Mouse (Mus musculus) intestine, embryonic 15.5 days (tissue): ENCODE data around the gene Fgf9. TPM values are rescaled to one million over a fixed set of nuclear protein-coding genes. Genes with fewer than 3 reads are reported as not detected.

ENCODE experiments used
- ATAC-seq: fragments of 200-750 bp; cut with Nextera tagmentation; 2 replicates; pipeline ENCODE4 v1.8.0; 2017; ENCODE audit warnings: moderate TSS enrichment, moderate library complexity
- H3K27ac ChIP-seq: fragments of 300-500 bp; sonication (generic); 2 replicates; pipeline ENCODE4 v1.5.1; 2015; ENCODE audit warnings: mild to moderate bottlenecking, inconsistent platforms
- H3K27me3 ChIP-seq: fragments of 300-500 bp; sonication (generic); replicated peaks from 2 replicates; pipeline ENCODE4 v1.6.1; 2015; ENCODE audit warnings: inconsistent platforms
- H3K36me3 ChIP-seq: fragments of 300-500 bp; sonication (generic); 2 replicates; pipeline ENCODE4 v1.6.1; 2015; ENCODE audit warnings: inconsistent platforms
- H3K4me1 ChIP-seq: fragments of 300-500 bp; sonication (generic); replicated peaks from 2 replicates; pipeline ENCODE4 v1.6.1; 2015; ENCODE audit warnings: inconsistent platforms
- H3K4me2 ChIP-seq: fragments of 300-500 bp; sonication (generic); replicated peaks from 2 replicates; pipeline ENCODE4 v1.6.1; 2015; ENCODE audit warnings: mild to moderate bottlenecking, inconsistent platforms
- H3K4me3 ChIP-seq: fragments of 300-500 bp; sonication (generic); replicated peaks from 2 replicates; pipeline ENCODE4 v1.5.1; 2015; ENCODE audit warnings: inconsistent platforms
- H3K9ac ChIP-seq: fragments of 300-500 bp; sonication (generic); 2 replicates; pipeline ENCODE4 v1.6.1; 2015; ENCODE audit warnings: inconsistent platforms
- H3K9me3 ChIP-seq: fragments of 300-500 bp; sonication (generic); 2 replicates; pipeline ENCODE4 v1.6.1; 2016; ENCODE audit warnings: inconsistent platforms
- WGBS: fragments of 180-500 bp; shearing (Covaris S2); methylation state at CpG from one replicate; pipeline ENCODE4 v1.1.7; 2015; 5-methylcytosine and 5-hydroxymethylcytosine counted together
- polyA plus RNA-seq: library from polyadenylated mRNA; unstranded; fragments of >200 nt; fragmentation: Nextera tagmentation; extraction: Ambion mirVana; gene quantifications from 2 replicates; pipeline ENCODE4 v1.2.1, GENCODE M21; 2015

Fgf9 gene
- polyA plus RNA-seq: 17.1 and 19.3 TPM in 2 replicates

GRCm38 (mm10) chr14:58070481-58071119 lies at the start of gene Fgf9:
Gene Fgf9 (plus strand): TSS chr14:58070547.
- peaks cover 32% of the 10 kb centered on the region for H3K27me3 ChIP-seq
- peak within 1 kb of the TSS; percentile 74 for H3K9ac ChIP-seq
- H3K9me3 ChIP-seq: no peaks in the 10 kb centered on the region
- H3K4me1 ChIP-seq: peaks cover 17% of the 10 kb centered on the region
- WGBS: under 1% methylated on average over 32 of the region's 33 CpGs
- peak within 1 kb of the TSS; percentile 92 for H3K4me2 ChIP-seq
- ATAC-seq: peak; percentile 57
- no peaks in the 10 kb centered on the region for H3K36me3 ChIP-seq
- peak within 1 kb of the TSS; percentile 90 for H3K27ac ChIP-seq
- H3K4me3 ChIP-seq: peak within 1 kb of the TSS; percentile 59

GRCm38 (mm10) chr14:58034567-58034966 lies 35.8 kb upstream of the Fgf9 start:
- H3K9ac ChIP-seq: no peak overlapping the region
- no peaks in the 10 kb centered on the region for H3K27me3 ChIP-seq
- 10% methylated on average over 8 of the region's 8 CpGs for WGBS
- no peaks in the 10 kb centered on the region for H3K36me3 ChIP-seq
- no peaks in the 10 kb centered on the region for H3K9me3 ChIP-seq
- H3K4me1 ChIP-seq: no peaks in the 10 kb centered on the region
- H3K4me3 ChIP-seq: no peak overlapping the region
- no peak overlapping the region for H3K4me2 ChIP-seq
- H3K27ac ChIP-seq: no peak overlapping the region
- no peak for ATAC-seq

DNA sequence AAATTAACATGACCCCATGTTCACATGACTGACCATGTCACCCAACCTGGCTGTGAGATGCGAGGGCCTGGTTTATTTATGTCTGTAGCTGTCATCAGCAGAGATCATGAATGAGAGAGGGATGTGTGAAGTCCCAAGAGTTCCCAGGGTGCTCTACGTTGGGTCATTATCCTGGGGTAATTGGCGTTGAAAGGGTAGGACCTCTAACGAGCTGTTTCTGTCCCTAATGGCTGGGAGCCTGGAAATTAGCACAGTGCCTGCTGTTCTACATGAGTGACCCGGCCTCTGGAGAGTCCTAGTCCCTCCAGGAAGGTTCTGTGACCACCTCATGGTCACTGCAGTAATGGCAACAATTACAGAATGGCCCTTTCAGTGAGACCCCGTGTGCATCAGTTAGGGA lies 34.2 kb upstream of the Fgf9 start:
- no peak overlapping the region for H3K27ac ChIP-seq
- no peaks in the 10 kb centered on the region for H3K9me3 ChIP-seq
- no peak overlapping the region for H3K4me3 ChIP-seq
- ATAC-seq: no peak
- WGBS: 65% methylated on average over 6 of the region's 6 CpGs
- no peaks in the 10 kb centered on the region for H3K4me1 ChIP-seq
- no peak overlapping the region for H3K4me2 ChIP-seq
- no peaks in the 10 kb centered on the region for H3K36me3 ChIP-seq
- H3K27me3 ChIP-seq: no peaks in the 10 kb centered on the region
- H3K9ac ChIP-seq: no peak overlapping the region

DNA sequence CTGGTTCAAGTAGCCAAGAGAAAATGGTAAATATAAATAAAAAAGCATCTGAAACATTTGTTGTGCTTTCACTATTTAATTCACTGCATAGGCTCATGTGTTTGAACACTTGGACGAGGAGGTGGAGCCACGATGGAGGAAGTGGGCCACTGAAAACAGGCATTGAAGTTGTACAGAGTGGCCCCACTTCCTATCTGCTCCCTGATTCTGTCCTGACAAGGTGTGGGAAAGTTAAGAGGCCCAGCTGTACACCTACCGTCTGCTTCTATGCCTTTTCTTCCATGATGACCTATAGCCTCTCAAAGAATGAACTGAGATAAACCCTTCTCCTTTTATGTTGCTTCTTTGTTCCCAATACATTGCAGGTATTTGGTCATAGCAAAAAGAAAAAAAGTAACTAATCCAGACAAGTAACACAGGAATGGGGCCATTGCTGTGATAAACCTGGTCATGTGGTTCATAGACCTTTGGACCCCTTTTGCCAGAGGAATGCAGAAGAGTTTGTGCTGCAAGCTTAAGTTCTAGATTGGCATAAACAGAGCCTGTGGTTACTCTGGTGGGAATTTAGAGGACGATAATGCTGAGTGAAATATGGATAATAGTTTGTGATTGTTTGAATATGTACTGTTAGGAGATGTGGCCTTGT lies 23.6 kb upstream of the Fgf9 start:
- Histone ChIP-seq H3K36me3 (no peaks in the 10 kb centered on the region), H3K27ac (peak overlapping the region; percentile 44; the same call in 1 of the 2 replicates), H3K4me1 (no peaks in the 10 kb centered on the region), H3K27me3 (no peaks in the 10 kb centered on the region), H3K4me2 (no peak overlapping the region), H3K4me3 (no peak overlapping the region), H3K9ac (no peak overlapping the region), H3K9me3 (no peaks in the 10 kb centered on the region)
- 62% methylated on average over 4 of the region's 4 CpGs for WGBS
- ATAC-seq: peak; percentile 96

- ATAC-seq: no peak
- no peaks in the 10 kb centered on the region for H3K36me3 ChIP-seq
- WGBS: 93% methylated on average over 5 of the region's 5 CpGs
Observed at GRCm38 (mm10) chr14:58050691-58051090, 19.7 kb upstream of the Fgf9 start.

DNA sequence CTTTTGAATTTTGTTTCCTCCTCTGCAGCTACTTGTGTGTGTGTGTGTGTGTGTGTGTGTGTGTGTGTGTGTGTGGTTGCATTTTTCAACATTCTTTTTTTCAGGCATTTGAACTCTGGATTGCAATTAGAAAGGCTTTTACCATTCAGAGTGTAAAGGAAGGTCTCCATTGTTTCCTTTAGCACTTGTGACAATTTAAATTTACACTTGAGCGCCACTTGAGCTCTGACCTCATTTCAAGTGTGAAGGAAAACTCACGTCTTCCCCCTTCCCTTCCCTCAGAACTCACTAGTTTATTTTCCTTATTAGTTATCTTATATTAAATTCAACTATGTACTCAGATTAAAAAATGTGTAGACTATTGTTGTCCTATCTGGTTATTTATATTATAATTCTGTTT lies 2.8 kb upstream of the Fgf9 start:
- H3K4me1 ChIP-seq: peaks cover 5% of the 10 kb centered on the region; the same call in 1 of the 2 replicates
- H3K4me3 ChIP-seq: no peak overlapping the region
- H3K27me3 ChIP-seq: peaks cover 7% of the 10 kb centered on the region; the same call in 1 of the 2 replicates
- H3K4me2 ChIP-seq: no peak overlapping the region
- H3K36me3 ChIP-seq: no peaks in the 10 kb centered on the region
- no peaks in the 10 kb centered on the region for H3K9me3 ChIP-seq
- H3K27ac ChIP-seq: no peak overlapping the region
- WGBS: 63% methylated on average over 2 of the region's 2 CpGs
- no peak overlapping the region for H3K9ac ChIP-seq
- ATAC-seq: no peak

More at GRCm38 (mm10) chr14:58050691-58051090, 19.7 kb upstream of the Fgf9 start:
- no peak overlapping the region for H3K4me2 ChIP-seq
- no peaks in the 10 kb centered on the region for H3K27me3 ChIP-seq
- H3K4me3 ChIP-seq: no peak overlapping the region
- no peaks in the 10 kb centered on the region for H3K9me3 ChIP-seq
- no peaks in the 10 kb centered on the region for H3K4me1 ChIP-seq
- H3K9ac ChIP-seq: no peak overlapping the region
- H3K27ac ChIP-seq: no peak overlapping the region

DNA sequence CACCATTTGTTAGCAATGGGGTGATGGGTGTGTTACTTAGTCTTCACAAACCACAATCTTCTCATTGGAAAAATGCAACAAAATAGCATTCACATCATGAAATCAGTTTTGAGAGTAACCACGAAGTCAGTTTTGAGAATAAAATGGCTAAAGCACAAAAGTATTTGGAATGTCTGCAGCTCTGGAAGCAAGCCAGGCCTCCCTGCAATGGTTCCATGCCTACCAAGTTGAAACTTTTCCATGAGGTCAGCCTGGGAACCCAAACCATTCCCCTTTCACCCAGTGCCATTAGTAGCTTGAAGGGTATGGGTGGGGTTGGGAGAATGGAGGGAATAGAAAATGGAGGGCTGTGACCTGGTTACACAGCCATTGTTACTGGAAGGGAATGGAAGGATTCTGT lies 1.7 kb upstream of the Fgf9 start:
- Histone ChIP-seq H3K4me3 (no peak overlapping the region), H3K9me3 (no peaks in the 10 kb centered on the region), H3K27ac (no peak overlapping the region), H3K9ac (no peak overlapping the region), H3K4me2 (no peak overlapping the region), H3K27me3 (peaks cover 15% of the 10 kb centered on the region), H3K36me3 (no peaks in the 10 kb centered on the region), H3K4me1 (peaks cover 5% of the 10 kb centered on the region; the same call in 1 of the 2 replicates)
- 75% methylated on average over 1 of the region's 1 CpGs for WGBS
- ATAC-seq: no peak

GRCm38 (mm10) chr14:58069927-58070326 lies 420 bp upstream of the Fgf9 start:
- WGBS: 7% methylated on average over 6 of the region's 6 CpGs
- no peaks in the 10 kb centered on the region for H3K36me3 ChIP-seq

GRCm38 (mm10) chr14:58071120-58071641 lies 834 bp downstream of the Fgf9 start:
- peaks cover 23% of the 10 kb centered on the region for H3K4me1 ChIP-seq
- no peaks in the 10 kb centered on the region for H3K36me3 ChIP-seq
- H3K9me3 ChIP-seq: no peaks in the 10 kb centered on the region
- H3K4me3 ChIP-seq: peak overlapping the region; percentile 59
- peaks cover 35% of the 10 kb centered on the region for H3K27me3 ChIP-seq
- peak overlapping the region; percentile 90 for H3K27ac ChIP-seq
- WGBS: under 1% methylated on average over 31 of the region's 31 CpGs
- H3K9ac ChIP-seq: peak overlapping the region; percentile 74
- peak overlapping the region; percentile 92 for H3K4me2 ChIP-seq
- ATAC-seq: peak; percentile 16

More at GRCm38 (mm10) chr14:58069927-58070326, 420 bp upstream of the Fgf9 start:
- H3K9me3 ChIP-seq: no peaks in the 10 kb centered on the region
- H3K9ac ChIP-seq: peak overlapping the region; percentile 74; the same call in 1 of the 2 replicates
- peak overlapping the region; percentile 59 for H3K4me3 ChIP-seq
- H3K4me2 ChIP-seq: peak overlapping the region; percentile 92
- no peak overlapping the region for H3K27ac ChIP-seq
- peaks cover 10% of the 10 kb centered on the region for H3K4me1 ChIP-seq
- peaks cover 26% of the 10 kb centered on the region for H3K27me3 ChIP-seq
- no peak for ATAC-seq

GRCm38 (mm10) chr14:58071830-58072770 lies 1.8 kb downstream of the Fgf9 start:
- H3K36me3 ChIP-seq: no peaks in the 10 kb centered on the region
- peaks cover 28% of the 10 kb centered on the region for H3K4me1 ChIP-seq
- peak overlapping the region; percentile 92 for H3K4me2 ChIP-seq
- H3K27ac ChIP-seq: peak overlapping the region; percentile 90
- H3K27me3 ChIP-seq: peaks cover 45% of the 10 kb centered on the region
- WGBS: under 1% methylated on average over 85 of the region's 85 CpGs
- H3K9me3 ChIP-seq: no peaks in the 10 kb centered on the region
- H3K9ac ChIP-seq: peak overlapping the region; percentile 65
- H3K4me3 ChIP-seq: peak overlapping the region; percentile 59
- ATAC-seq: peak; percentile 83

- Histone ChIP-seq H3K27ac (peak overlapping the region; percentile 29; the same call in 1 of the 2 replicates), H3K9ac (peak overlapping the region; percentile 65), H3K4me1 (peaks cover 28% of the 10 kb centered on the region)
Observed at GRCm38 (mm10) chr14:58072771-58073501, 2.6 kb downstream of the Fgf9 start.

More at GRCm38 (mm10) chr14:58072771-58073501, 2.6 kb downstream of the Fgf9 start:
- Histone ChIP-seq H3K27me3 (peaks cover 53% of the 10 kb centered on the region), H3K9me3 (no peaks in the 10 kb centered on the region), H3K4me3 (peak overlapping the region; percentile 59), H3K36me3 (no peaks in the 10 kb centered on the region), H3K4me2 (peak overlapping the region; percentile 92)
- no peak for ATAC-seq
- WGBS: under 1% methylated on average over 29 of the region's 29 CpGs
